Mouse (Mus musculus) adrenal gland, postnatal 4 days (tissue): ENCODE results near the gene Anks3. TPM values are rescaled to one million over a fixed set of nuclear protein-coding genes. Genes with fewer than 3 reads are reported as not detected.

ENCODE experiments used
- DNase-seq, 2 experiments: peaks; one replicate each; pipeline ENCODE4 v3.0.0; 2021 to 2022; ENCODE audit warnings: low spot score in 2 of 2, mixed read lengths in 2 of 2
- long read RNA-seq, 2 experiments: library from polyadenylated mRNA; stranded (forward); transcript quantifications; one replicate each; pipeline ENCODE4 v2.0.0; 2021
- total RNA-seq, 2 experiments: library from RNA; stranded (reverse); gene quantifications; 2 replicates each; pipeline ENCODE4 v1.2.3; 2021

Anks3 gene
- total RNA-seq = 10 to 100 TPM; 51.9 to 60.5 TPM
- long read RNA-seq, experiment 1, transcript Anks3-201 (17 exons, 2,398 nt) = major isoform, 5 of 41 reads
- long read RNA-seq, experiment 1, partial matches to known transcripts = 11 of 41 reads
- long read RNA-seq, experiment 1, other reads (novel, unspliced or antisense) = 25 of 41 reads
- long read RNA-seq, experiment 2, transcript Anks3-201 (17 exons, 2,398 nt) = major isoform, 7 of 51 reads
- long read RNA-seq, experiment 2, partial matches to known transcripts = 7 of 51 reads
- long read RNA-seq, experiment 2, other reads (novel, unspliced or antisense) = 37 of 51 reads

DNA sequence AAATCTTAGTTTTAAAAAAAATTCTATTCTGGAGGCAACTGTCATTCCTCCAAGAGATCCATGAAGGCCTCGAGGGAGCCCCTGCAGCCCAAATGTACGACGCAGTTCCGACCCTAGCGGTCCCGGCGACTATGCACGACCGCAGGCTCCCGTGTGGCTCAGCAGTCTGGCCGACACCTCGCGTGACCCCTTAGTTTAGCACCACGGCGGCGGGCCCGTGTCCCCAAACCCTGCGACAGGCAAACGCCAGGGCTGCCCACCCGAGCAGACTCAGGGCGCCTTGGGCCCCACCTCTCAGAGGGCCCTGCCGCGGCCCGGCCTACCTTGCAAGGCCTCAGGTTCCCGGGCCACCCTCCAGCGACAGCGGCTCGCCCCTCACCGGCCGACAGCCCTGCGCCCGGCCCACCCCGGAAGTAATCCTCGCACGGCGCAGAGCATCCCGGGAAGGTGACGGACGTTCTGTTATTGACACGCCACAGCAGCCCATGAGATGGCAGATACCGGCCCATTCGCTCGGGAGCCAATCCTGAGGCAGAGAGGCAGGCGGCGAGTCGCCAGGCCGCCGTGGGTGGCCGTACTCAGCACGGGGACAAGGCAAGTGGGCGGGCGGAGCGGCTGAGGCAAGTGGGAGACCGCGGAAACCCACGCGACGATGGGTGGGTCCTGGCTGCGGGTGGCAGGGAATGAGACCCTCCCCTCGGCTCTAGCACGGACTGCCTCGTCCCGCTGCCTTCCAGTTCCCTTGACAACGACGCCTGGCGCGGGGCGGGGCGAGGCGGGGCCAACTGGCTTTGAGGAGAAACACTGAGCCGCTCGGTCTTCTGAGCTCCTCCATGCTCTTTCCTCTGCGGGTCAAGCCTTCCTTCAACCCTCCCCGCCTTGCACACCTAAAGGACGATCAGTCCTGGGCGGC, at the start of gene Anks3:
Gene Anks3, minus strand, starts transcription at position 409 of the 913 bp plus-strand sequence.
- DNase-seq = peak; percentile 88 to 95

DNA sequence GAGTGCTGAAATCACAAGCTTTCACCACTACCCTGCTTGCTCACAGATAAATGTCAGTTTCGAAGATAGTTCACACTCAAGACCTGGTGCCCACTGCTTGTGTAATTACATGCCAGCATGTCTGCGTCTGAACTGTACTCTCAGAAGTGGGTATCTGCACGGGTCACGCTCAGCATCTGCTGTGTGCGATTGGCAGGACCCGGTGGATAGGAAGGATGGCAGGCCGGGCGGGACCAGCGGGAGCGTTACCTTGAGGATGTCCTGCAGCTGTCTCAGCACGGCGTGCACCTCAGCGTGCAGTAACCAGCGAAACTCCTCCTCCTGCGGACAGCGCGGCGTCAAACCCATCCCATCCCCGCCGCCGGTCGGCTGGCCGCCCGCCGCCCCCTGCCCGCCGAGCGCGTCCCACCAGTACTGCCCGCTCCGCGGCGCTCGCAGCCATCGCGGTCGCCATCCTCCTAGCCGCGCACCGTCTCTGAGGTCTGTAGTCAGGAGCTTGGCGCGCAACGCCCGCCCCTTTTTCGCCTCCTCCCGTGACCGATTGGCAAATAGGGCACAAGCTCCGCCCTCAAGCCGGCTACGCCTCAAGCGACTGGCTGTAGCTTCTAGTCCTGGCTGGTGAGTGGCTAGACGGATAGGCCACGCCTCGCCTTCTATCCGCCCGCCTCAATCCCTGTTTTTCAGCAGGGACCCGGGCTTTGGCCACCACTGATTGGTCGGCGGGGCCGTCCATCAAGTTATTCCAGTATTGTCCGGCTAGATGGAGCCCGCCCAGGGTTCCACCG, 49.2 kb upstream of the Anks3 start, which contains the start of gene Rogdi:
Gene Rogdi, minus strand, starts transcription at position 500 of the 785 bp plus-strand sequence.
- peak; percentile 82 to 91 for DNase-seq

DNA sequence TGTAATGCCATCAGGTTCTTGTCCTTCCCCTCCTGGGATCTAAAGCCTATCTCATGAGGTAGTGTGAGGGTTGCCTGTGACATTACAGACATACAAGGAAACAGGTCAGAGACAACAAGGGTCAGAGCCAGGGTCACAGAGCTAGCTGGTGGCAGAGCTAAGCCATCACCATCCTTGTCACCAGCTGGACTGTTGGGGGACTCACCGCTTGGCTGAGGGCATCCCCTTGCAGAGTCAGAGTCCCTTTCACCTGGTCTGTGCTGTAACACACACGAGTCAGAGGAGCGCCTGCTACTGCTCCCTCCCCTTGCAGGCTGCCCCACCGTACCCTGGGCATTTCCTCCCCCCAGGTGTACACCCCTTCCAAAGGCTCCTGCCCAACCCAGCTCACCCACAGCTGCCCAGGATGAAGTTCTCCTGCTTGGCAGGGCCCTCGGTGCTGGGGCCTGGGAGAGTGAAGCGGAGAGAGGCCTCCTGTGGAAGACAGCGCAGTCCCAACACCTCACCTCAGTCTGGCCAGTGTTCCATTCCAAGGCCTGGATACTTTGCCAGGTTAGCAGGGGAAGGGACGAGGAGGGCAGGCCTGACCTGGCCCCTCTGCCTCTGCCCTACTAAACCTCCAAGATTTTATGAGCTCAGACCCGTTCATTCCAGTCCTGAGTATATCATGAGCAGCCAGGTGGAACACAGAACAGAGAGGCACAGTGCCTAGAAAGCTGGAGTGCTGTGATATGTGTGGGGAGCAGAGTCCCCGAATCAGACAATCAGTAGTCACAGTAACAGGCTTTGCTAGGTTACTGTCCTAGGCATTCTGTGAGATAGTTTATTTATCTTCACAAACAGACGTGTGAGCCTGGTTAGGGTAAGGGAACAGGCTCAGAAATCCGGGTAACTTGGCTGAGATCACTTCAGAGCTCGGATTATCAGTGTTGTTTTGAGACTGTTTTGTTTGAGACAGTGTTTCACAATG, 48.3 kb upstream of the Anks3 start:
- no peak for DNase-seq

DNA sequence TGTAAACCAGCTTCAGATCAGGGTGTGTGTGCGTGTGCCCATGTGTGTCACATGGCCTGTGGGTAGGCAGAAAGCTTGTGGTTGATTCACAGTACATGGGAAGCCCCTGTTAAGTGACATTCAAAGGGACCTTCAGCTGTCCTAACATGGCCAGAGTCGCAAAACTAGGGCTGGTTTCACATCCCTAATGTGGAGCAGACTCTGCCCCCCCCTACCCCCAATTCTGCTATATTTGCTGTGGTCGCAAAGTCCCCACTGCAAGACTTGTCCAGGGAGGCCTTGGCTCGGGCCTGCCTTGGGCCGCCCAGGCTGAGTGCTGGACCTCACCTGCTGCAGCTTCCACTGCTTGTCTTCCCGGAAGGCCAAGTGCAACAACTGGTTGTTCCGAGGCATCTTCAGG, 47.3 kb upstream of the Anks3 start:
- no peak for DNase-seq

DNA sequence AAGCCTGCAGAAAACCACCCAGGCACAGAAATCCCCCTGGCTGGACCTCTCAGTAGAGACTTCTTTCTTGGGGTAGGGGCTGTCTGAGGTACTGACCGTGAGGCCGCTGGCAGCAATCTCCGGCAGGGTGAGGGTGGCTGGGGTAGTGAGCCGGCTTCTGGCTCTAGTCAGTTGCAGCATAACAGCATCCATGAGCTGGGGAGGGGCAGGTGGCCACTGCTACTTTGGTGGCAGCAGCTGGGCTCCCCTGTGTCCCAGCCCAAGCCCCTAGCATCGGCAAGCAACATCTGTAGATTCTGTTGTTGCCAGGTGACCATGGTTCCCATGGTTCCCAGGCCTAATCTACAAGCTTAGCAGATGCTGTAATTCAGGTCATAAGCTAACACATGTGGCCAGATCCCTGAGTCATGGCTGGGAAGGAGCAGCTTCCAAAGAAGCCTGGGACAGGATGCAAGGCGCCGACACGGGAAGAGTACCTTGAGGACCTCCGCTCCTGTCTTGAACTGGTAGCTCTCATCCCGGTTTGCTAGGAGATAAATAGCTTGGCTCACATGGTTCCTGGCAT, 46.4 kb upstream of the Anks3 start:
- no peak for DNase-seq

DNA sequence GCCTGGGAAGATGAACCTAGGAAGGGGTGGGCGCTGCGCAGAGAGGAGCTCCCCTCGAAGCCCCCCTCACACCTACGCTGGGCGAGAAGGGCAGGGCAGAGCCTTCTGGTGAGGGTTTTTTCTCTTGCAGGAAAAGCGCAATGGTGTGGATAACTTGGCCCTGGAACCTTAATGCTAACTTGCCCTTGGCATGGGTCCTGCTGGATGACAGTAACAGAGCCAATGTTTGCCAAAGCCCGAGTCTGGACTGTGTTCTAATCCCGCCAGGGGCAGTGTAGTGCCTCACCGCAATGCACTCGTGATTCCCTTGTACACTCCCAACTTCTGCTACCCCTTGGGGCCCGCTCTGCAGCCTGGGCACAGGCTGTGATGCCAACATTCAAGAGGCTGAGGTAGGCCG, 44.1 kb upstream of the Anks3 start:
- no peak for DNase-seq

DNA sequence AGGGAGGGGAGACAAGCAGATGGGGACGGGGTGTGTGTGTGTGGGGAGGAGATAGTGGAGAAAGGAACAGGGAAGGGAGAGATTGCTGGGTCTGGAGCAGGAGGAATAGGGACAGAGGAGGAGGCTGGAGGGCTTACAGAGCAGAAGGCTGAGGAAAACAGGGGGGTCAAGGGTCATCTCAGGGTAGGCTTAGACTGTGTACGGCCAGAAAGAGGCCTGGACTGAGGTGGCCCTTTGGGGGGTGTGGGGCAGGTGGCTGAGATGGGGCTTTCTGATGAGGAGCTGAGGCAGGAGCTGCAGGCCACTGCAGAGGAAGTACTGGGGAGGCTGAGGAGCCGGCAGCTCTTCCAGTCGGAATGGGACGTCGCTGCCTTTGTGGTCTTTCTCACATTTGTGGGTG, 43.5 kb upstream of the Anks3 start:
- DNase-seq = no peak

DNA sequence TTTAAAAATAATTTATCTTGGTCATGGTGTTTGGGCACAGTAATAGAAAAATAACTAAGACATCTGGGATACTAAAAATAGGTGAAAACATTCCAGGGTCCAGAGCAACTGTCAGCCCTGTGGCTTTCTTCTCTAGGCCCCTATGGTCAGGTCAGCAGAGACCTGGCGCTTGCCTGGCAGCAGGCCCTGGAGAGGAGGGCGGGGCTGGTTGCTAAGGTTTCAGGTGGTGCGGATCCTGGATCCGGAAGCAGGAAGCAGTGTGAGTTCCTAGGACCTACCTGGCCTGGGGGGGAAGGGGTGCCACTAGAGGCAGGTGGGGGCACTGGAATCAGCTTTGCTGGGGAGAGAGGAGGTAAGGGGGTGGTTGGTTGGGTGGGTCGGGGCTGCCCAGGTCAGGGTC, 43.1 kb upstream of the Anks3 start, which contains the start of gene Smim22:
Gene Smim22, plus strand, starts transcription at position 222 of the 400 bp plus-strand sequence.
- DNase-seq = no peak

DNA sequence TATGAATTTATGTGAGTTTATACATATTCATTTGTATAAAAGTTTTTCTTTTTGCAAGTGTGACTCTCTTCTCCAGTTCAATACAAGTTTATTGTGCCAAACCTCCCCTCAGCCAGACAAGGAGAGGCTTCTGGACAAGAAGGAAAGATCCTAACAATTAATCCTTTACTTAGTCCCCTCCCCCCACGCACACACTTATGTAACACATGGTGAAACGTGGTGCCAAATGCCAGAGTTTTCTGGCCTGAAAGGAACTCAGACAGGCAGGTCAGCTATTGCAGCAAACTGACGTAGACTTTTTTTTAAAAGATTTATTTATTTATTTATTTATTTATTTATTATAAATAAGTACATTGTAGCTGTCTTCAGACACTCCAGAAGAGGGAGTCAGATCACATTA, 36.6 kb upstream of the Anks3 start:
- no peak for DNase-seq

DNA sequence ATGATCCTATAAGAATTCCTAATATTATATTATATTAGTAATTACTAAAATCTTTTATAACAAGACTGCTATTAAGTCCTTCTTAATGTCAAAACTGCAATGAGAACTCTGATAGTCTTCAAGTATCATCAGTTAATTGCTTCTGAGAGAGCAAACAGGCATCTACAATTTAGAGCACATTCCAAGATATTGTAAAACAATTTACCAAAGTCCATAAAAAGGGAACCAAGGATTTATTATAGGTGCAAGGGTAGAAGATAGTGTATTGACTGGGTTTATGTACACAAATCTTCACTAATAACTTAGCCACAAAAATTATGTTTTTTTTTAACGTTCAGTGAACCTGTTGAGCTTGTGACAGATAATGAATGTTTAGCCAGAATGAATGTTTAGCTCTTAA, 35.0 kb upstream of the Anks3 start:
- no peak for DNase-seq

DNA sequence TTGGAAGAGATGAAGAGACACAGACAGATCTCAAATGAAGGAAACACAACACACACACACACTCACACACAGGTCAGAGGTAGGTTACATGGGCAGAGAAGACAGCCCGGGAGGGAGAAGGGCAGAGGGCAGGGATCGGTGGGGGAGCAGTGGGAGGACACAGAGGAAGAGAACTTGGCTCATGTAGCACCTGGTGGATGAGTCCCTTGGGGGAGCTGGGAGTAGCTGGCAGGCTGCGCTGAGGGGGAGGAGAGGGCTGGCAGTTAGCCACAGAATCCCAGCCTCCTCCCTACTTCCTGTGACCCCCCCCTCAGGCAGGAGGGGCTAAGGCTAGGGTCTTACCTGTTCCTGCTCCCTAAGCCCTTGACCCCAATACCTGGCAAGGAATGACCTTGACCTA, 33.5 kb upstream of the Anks3 start, which contains the start of gene Sept12:
Gene Sept12, minus strand, starts transcription at position 300 of the 400 bp plus-strand sequence.
- DNase-seq = no peak

DNA sequence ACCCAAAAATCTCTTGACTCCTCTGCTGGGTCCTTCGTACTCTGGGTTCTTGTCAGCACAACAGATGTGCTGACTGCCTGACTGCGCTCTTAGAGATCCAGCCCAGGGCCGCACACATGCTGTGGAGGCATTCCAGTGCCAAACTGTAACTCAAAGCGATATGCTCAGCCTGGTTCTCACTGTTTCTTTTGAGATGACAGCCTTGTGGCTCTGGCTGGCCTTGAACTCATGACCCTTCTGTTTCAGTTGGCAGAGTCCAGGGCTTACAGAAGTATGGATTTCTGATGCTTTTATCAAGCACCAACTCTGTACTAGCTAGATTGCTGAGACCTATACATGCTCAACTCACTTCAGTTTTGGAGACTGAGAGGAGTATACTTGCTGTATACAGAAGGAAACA, 29.3 kb upstream of the Anks3 start:
- DNase-seq = no peak

DNA sequence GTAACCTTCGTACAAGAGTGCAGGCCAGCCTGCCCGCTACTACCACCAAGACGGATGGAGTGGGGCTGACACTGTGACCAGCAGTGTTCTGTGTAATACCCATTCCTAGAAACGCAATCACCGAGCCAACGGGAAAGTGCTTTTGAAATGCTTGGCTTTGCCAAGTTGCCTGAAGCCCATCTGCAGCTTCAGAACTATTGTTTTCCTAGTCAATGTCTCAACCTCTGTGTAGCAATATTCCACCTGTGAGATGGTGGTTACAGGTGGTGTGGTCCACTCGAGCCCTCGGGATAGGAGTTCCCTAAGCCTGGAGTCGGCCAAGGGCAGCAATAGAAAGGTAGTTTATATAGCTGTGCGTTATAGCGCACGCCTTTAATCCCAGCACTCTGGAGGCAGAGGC, 20.7 kb upstream of the Anks3 start:
- no peak for DNase-seq

DNA sequence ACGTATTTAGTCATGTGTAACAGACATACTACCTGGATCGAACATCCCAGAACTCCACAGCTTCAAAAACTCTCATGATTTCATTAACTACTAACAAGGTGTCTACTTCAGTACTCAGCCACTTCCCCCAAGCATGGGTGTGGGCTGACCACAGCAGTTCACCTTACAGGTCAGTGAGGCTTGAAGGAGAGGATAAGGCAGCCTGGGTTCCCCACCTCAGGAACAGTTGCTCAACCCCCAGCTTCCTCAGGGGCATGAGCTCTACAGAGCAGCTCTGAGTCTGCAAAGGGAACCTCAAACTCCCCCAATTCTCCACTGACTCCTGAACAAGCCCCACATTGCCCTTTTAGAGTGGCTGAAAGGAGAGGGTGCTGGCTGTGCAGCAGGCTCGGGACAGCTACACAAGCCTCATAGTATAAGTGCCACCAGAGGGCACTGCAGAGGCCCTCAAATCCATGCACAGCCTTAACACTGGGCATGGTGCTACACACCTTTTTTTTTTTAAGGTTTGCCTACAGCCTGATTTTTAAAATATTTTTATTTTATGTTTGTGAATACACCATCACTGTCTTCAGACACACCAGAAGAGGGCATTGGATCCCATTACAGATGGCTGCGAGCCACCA, 15.9 kb upstream of the Anks3 start:
- DNase-seq = no peak

DNA sequence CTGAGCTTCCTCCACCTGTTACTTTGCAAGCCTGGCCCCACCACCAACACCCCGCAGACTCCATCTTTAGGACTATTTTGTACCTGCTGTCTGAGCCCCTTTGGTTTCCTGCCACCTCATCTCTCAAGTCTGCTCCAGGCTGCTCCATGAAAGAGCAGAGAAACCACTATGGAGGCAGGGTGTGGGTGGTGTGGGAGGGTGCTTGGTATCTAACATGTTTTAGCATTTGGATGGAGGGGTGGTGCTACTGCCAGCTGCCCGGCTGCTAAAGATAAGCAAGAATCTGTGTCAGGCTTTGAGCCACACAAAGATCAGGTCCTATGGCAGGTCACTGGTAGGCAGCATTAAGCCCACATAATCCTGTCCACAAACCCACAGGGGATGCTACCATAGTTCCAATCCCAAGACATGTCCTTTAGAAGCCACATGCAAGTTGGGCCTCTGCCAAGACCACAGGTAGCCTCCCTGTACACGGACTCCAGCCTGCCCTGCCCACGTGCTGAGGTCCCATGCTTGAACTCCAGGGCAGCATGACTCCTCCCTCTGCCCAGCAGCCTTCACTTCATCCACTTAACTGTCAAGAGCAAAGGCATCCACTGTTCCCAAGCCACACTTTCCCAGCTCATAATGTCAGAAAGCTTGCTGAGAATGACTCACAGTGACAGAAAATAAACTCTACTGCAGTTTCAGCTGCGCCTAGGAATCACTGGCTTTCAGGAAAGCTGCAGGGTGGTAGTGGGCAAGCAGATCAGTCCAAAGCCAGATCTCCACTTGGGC, 14.5 kb upstream of the Anks3 start:
- DNase-seq = no peak

DNA sequence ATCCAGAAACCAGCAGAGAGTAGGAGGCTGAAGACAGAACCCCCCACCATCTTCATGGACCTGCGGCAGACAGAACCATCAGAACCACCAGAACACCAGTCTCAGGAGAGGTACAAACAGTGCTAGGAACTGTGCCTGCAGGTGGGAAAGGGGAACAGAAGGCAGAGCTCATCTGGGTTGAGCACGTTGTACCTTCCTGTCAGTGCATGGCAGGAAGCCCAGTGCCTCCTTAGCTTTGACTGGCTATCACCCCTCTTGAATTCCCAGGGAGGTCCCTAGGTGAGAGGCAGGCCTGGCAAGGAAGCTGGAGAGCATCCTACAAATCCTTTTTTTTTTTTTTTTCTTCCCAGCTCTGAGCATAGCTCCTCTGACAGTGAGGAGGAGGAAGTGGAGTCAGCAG, 12.2 kb upstream of the Anks3 start:
- DNase-seq = no peak

DNA sequence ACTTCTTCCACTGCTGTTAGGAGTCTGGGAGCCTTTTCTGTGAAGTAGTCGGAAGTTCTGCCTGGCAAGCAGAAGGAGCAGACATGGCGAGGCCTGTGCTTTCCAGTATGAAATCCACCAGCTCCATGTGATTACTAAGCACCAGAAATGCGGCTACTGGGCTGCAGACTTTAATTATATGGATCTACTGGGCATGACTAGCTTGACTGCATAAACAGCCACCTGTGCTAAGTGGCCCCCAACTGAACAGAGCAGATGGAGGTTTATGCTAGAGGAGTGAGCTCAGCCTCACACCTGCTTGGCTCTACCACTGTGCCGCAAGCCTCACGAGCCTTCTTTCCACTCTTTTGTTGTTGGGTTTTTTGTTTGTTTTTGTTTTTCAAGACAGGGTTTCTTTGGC, 10.5 kb upstream of the Anks3 start:
- DNase-seq = no peak

DNA sequence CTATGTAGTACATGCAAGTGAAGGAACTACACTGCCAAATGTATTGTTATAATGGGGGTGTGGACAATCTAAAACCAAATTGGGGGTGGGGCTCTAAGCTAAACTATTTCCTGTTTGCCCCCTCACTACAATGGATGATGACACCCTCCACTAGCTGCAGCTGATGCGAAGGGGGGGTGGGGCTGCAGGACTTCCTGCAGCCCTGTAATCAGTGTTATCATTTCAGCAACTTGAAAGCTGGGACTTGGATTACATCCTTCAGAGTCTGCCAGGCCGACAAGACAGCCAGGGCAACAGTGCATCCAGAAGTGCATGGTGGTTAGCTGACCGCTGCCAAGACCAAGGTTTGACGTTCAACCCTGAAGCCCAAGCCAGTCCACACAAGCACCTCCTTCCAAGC, 7.6 kb upstream of the Anks3 start:
- no peak for DNase-seq
